Mouse (Mus musculus): ENCODE measurements around the gene Mrps24.

- no peak for TF ChIP-seq POLR2A (IDR thresholded peaks at IDR 0.05; ENCODE audit: insufficient read depth, low read length)
- no peak for TF ChIP-seq CTCF (IDR thresholded peaks at IDR 0.05; ENCODE audit: low read depth, low read length)
- TF ChIP-seq EP300 (IDR thresholded peaks at IDR 0.05; ENCODE audit: insufficient read depth, low read depth, low read length), result no peak
These were observed 7.7 kb downstream of the Mrps24 start for GRCm38 (mm10) chr11:5707530-5708353.

All from ES-Bruce4 (cell line).